Mouse (Mus musculus) monocyte, adult 2 months (primary cell): ENCODE data around the gene Zfp937.
A peak's percentile ranks its signal among the peaks of the same experiment; 100 is the strongest.
"Not testable (repeated sequence)": the region's sequence is repeated elsewhere in the genome, so short reads cannot be mapped to it uniquely, and the experiment has no call there.

Experiments used
- DNase-seq, 2 experiments: peaks; one replicate each; pipeline ENCODE4 v3.0.0; 2022; ENCODE audit warnings: low spot score in 2 of 2, low read depth in 1 of 2

Zfp937 gene

DNA sequence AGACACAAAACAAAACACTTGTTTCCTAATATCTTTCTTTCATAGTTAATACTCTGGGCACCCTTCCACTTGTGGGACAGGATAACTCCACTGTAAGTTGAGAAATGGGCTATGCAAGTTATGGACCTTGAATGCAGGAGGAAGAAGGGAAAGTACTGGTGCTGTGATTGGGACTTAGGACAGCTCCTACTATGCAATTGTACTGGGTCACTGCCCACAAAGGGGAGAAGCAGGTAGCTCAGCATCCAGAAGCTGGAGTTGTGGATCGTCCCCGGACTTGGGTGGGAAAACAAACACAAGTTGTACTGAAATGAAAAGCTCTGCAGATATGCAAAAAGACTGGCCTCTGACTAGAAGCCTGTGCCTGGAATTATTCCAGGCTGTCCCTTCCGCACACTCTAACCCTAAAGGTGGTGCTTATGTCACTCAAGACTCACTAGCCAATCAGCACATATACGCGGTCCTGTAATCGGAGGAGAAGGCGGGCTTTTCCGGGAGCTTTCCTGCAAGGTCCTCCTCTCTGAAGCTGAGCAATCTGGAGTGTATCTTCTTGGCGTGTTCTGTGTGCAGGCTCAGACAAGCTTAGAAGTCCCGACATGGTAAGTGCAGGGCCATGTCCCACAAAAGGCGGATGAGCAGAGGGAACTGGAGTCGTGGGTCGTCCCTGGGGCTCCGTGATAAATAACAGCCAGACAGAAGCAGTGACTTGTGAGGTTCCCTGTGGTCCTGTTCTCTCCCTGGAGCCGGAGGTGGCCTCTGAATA, at the start of gene Zfp937:
Gene Zfp937, plus strand, starts transcription at position 474 of the 763 bp plus-strand sequence.
- DNase-seq, result peak in 1 of 2 experiments; percentile 11

DNA sequence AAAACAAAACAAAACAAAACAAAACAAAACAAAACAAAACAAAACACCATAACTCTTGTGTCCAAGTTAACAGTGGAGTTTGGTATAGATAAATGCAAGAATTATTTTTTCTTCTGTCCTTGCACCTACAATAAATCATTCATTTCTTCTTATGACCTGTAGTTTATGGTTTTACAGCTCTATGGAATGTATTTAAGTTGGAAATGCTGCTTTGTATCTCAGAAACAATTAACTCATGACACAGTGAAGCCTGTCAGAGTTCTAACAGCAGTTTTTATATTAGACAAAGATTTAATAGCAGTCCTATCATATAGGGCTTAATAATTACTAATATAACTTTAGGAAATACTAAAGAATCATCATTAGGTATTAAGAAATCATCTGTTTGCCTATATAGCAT, 44.0 kb upstream of the Zfp937 start:
- DNase-seq, result no peak

- DNase-seq, result not testable (repeated sequence)
Measured at GRCm38 (mm10) chr2:150179579-150179978, 38.3 kb upstream of the Zfp937 start, which contains the start of gene Gm10770. TSS of gene Gm10770 (minus strand) at chr2:150179679.

- not testable (repeated sequence) for DNase-seq
Measured at GRCm38 (mm10) chr2:150181046-150181445, 36.8 kb upstream of the Zfp937 start.

DNA sequence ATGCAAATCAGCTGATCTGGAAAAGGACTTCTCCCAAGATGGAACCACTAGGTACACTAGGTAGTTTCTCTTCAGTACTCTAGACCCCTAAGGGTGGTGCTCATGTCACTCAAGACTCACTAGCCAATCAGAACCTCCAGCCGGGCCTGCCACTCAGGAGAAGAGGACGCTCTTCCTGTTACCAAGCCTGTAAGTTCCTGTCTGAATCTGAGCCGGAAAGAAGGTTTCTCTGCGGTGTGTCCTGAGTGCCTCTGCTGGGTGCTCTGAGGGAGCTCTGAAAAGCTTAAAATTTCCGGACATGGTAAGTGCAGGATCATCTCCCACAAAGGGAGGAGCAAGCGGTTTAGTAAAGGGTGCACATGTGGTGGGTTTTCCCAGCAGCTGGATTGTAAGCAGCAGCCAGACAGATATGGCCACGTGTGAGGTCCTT, 36.3 kb upstream of the Zfp937 start, which contains the start of gene Gm14139:
Gene Gm14139, plus strand, starts transcription at position 186 of the 430 bp plus-strand sequence.
- DNase-seq, result not testable (repeated sequence)

GRCm38 (mm10) chr2:150218363-150218725, 471 bp downstream of the Zfp937 start:
- not testable (repeated sequence) for DNase-seq

DNA sequence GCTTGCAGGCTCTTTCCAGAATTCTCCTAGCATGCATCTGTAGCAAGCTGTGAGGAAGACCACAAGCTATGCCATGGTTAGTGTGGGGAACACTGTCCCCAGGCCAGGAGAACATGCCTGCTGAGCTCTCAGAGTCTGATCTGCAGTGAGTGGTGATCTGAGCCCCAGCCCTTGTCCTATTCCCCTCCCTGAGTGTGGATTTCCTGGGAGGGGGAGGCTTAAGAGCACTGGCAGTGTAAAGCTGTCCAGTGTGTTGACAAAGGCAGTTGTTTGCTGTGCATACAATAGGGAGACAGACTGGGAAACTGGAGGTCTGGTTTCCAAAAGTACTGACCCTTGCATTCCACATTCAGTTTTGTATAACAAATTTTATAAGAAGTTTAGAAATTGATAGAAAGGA, 5.4 kb downstream of the Zfp937 start:
- DNase-seq, result not testable (repeated sequence)

GRCm38 (mm10) chr2:150243211-150243610, 25.3 kb downstream of the Zfp937 start:
- no peak for DNase-seq

GRCm38 (mm10) chr2:150255491-150255890, 37.6 kb downstream of the Zfp937 start, which contains the start of gene Gm21994:
TSS of gene Gm21994 (minus strand) at chr2:150255591.
- DNase-seq, result not testable (repeated sequence)

- DNase-seq, result not testable (repeated sequence)
Measured at GRCm38 (mm10) chr2:150256861-150257260, 39.0 kb downstream of the Zfp937 start.

DNA sequence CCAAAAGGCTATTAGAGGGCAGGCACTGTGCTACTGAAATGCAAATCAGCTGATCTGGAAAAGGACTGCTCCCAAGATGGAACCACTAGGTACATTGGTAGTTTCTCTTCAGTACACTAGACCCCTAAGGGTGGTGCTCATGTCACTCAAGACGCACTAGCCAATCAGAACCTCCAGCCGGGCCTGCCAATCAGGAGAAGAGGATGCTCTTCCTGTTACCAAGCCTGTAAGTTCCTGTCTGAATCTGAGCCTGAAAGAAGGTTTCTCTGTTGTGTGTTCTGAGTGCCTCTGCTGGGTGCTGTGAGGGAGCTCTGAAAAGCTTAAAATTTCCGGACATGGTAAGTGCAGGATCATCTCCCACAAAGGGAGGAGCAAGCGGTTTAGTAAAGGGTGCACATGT, 39.4 kb downstream of the Zfp937 start, which contains the start of gene Gm14124:
Gene Gm14124, plus strand, starts transcription at position 227 of the 400 bp plus-strand sequence.
- DNase-seq, result not testable (repeated sequence)
